Mouse (Mus musculus): ENCODE results near the gene Taf1c. TPM values are rescaled to one million over a fixed set of nuclear protein-coding genes. Genes with fewer than 3 reads are reported as not detected.

Taf1c gene
- polyA plus RNA-seq, 1 experiment: 109 TPM

DNA sequence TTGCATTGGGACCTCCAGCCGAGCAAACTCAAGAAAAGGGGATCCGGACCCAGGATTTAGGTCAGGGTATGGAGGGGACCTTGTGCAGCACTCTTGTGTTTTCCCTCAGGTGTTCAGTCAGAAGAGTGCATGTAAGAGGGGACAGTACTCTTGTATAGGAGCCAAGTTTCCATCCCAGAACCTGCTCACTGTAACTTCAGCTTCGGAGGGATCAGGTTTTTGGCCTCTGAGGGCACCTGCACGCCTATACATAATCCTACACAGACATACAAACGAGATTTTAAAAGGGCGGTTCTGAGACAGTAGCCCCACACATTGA is 45.7 kb downstream of the Taf1c start:
- WGBS: 74% methylated on average over 6 of the region's 6 CpGs
- Histone ChIP-seq H3K36me3 (ENCODE audit: control insufficient read depth, insufficient read depth, low read length) (peaks cover 20% of the 10 kb centered on the region), H3K4me1 (replicated peaks; ENCODE audit: control insufficient read depth, insufficient read depth, low read length) (peaks cover 59% of the 10 kb centered on the region), H3K27me3 (ENCODE audit: control insufficient read depth, insufficient read depth, low read length) (no peaks in the 10 kb centered on the region), H3K27ac (ENCODE audit: control insufficient read depth, insufficient read depth, low read length) (peak overlapping the region; percentile 86), H3K4me3 (ENCODE audit: control insufficient read depth, insufficient read depth, low read length) (peak overlapping the region; percentile 27)
- TF ChIP-seq POLR2A (IDR thresholded peaks at IDR 0.05; ENCODE audit: control insufficient read depth, extremely low read depth, insufficient read depth, low read length, poor library complexity): no peak
- DNase-seq: no peak

DNA sequence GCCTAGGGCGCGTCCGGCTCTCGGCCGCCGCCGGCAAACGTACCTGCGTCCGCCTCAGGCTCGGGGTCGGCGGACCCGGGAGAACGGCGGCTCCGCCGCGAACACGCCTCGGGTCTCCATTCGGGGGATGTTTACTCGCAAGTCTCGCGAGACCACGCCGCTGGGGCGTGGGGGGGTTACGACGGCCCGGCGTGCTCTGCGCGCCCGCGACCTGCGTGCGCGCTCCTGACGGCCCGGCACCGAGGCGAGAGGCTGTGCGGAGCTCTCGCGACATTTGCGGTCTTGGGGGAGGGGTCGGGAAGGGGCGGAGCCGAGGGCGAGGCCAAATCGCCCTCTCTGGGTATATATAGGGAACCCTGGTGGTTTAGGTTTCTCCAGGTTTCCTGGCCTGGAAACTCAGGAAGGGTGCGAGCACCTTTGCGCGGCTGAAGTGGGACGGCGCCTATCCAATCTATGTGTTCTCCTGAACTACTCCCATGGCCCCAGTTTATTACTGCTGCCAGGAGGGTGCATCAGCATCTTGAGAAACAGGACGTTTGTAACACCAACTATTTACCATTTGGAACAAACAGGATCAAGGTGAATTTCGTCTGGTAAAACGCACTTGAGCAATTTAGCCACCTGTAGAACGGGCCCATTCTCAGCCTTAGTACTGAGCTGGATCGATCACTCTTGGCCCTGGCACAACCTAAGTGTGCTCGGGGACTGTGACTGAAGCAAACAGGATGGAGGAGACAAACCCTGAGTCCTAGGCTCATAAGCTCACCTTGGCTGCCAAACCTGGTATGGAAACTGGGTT is 46.2 kb downstream of the Taf1c start, which contains the start of gene Mbtps1:
Gene Mbtps1, minus strand, starts transcription at position 133 of the 799 bp plus-strand sequence.
- Histone ChIP-seq H3K27ac (ENCODE audit: control insufficient read depth, insufficient read depth, low read length) (peak within 1 kb of the TSS; percentile 86), H3K4me3 (ENCODE audit: control insufficient read depth, insufficient read depth, low read length) (peak within 1 kb of the TSS; percentile 58), H3K4me1 (replicated peaks; ENCODE audit: control insufficient read depth, insufficient read depth, low read length) (peaks cover 54% of the 10 kb centered on the region), H3K27me3 (ENCODE audit: control insufficient read depth, insufficient read depth, low read length) (no peaks in the 10 kb centered on the region), H3K36me3 (ENCODE audit: control insufficient read depth, insufficient read depth, low read length) (peaks cover 19% of the 10 kb centered on the region)
- peak; percentile 99 for DNase-seq
- 3% methylated on average over 63 of the region's 63 CpGs for WGBS
- TF ChIP-seq CTCF (IDR thresholded peaks at IDR 0.05; ENCODE audit: borderline replicate concordance, control insufficient read depth, extremely low read depth, insufficient read depth, low read length, poor library complexity): peak; percentile 50; the same call in 1 of the 2 replicates
- TF ChIP-seq POLR2A (IDR thresholded peaks at IDR 0.05; ENCODE audit: control insufficient read depth, extremely low read depth, insufficient read depth, low read length, poor library complexity): peak; percentile 97

DNA sequence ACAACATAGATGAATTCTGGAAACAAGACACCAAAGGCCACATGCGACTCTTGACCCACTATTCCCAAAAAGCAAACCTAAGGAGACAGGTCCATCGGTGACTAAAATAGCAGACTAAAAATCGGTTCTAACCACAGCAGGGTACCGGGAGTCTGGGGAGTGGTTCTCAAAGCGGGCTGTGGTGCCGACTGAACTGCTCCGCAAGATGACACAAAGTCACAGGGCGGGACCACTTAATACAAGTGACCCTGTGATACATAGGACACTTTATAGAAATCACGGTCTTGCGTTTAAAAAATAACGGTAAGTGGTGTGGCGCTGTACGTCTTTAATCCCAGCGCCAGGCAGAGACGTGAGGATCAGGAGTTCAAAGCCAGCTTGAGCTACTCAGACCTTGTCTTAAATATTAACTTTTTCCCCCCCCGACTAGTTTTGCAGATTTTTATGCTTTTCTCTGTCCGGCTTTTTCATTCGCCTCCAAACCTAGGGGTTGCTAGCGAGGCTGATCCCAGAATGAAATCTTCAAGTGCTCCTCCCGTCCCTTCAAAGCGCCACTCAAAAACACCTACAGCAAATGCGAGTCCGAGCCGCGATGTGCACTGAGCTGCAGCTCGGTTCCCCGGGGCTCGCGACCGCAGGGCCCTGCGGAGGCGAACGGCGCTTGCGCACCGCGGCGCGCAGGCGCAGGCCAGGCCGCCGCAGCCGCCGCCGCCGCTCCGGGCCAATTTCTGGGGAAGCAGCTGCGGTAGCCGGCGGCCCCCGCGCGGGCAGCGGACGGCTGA is 47.0 kb downstream of the Taf1c start:
- peak; percentile 69; the same call in 1 of the 2 replicates for TF ChIP-seq POLR2A (IDR thresholded peaks at IDR 0.05; ENCODE audit: control insufficient read depth, extremely low read depth, insufficient read depth, low read length, poor library complexity)
- no peak for TF ChIP-seq CTCF (IDR thresholded peaks at IDR 0.05; ENCODE audit: borderline replicate concordance, control insufficient read depth, extremely low read depth, insufficient read depth, low read length, poor library complexity)
- peaks cover 46% of the 10 kb centered on the region for H3K4me1 ChIP-seq (replicated peaks; ENCODE audit: control insufficient read depth, insufficient read depth, low read length)

DNA sequence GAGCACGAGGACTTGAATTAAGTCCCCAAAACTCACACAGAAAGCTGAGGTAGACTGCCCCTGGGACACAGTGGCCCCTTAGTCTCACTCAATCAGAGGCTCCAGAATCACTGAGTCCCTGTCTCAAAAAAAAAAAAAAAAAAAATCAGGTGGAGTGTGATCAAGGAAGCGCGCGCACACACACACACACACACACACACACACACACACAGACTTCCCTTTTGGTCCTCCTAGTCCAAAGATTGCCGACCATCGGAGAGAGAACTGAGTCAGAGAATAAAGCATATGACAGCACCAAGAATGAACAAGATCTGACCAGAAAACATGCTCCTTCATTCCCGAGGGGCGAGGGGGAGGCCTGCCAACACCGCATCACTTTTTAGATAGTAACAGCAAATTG is 47.9 kb downstream of the Taf1c start:
- peak overlapping the region; percentile 30 for H3K4me3 ChIP-seq (ENCODE audit: control insufficient read depth, insufficient read depth, low read length)
- peaks cover 42% of the 10 kb centered on the region for H3K4me1 ChIP-seq (replicated peaks; ENCODE audit: control insufficient read depth, insufficient read depth, low read length)
- TF ChIP-seq POLR2A (IDR thresholded peaks at IDR 0.05; ENCODE audit: control insufficient read depth, extremely low read depth, insufficient read depth, low read length, poor library complexity) (no peak), CTCF (IDR thresholded peaks at IDR 0.05; ENCODE audit: borderline replicate concordance, control insufficient read depth, extremely low read depth, insufficient read depth, low read length, poor library complexity) (no peak)

More for the DNA sequence above, 47.0 kb downstream of the Taf1c start:
- no peak for DNase-seq
- H3K27me3 ChIP-seq (ENCODE audit: control insufficient read depth, insufficient read depth, low read length): no peaks in the 10 kb centered on the region
- H3K27ac ChIP-seq (ENCODE audit: control insufficient read depth, insufficient read depth, low read length): peak overlapping the region; percentile 77
- H3K4me3 ChIP-seq (ENCODE audit: control insufficient read depth, insufficient read depth, low read length): peak overlapping the region; percentile 58
- under 1% methylated on average over 55 of the region's 55 CpGs for WGBS
- peaks cover 12% of the 10 kb centered on the region for H3K36me3 ChIP-seq (ENCODE audit: control insufficient read depth, insufficient read depth, low read length)

DNA sequence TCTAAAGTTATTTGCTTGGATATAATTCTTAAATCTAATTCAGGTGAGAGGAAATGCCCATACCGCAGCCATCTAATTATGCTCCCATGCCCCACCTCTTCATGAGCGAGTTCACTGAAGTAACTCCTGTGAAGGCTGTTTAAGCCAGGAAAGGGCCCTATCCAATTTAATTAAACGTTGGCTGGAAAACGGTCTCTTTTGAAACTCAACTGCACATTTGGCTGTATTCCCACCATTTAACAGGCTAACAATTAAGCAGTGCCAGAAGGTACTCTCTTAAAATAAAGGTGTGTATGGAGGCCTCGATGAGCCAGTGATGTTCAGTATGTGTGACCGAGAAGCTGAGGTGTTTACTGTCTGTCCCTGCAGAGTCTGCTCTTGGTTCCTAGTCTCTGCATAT is 49.2 kb downstream of the Taf1c start:
- no peak for DNase-seq
- Histone ChIP-seq H3K27ac (ENCODE audit: control insufficient read depth, insufficient read depth, low read length) (no peak overlapping the region), H3K4me1 (replicated peaks; ENCODE audit: control insufficient read depth, insufficient read depth, low read length) (peaks cover 42% of the 10 kb centered on the region), H3K27me3 (ENCODE audit: control insufficient read depth, insufficient read depth, low read length) (no peaks in the 10 kb centered on the region), H3K4me3 (ENCODE audit: control insufficient read depth, insufficient read depth, low read length) (no peak overlapping the region), H3K36me3 (ENCODE audit: control insufficient read depth, insufficient read depth, low read length) (no peaks in the 10 kb centered on the region)
- 85% methylated on average over 6 of the region's 6 CpGs for WGBS
- TF ChIP-seq CTCF (IDR thresholded peaks at IDR 0.05; ENCODE audit: borderline replicate concordance, control insufficient read depth, extremely low read depth, insufficient read depth, low read length, poor library complexity) (no peak), POLR2A (IDR thresholded peaks at IDR 0.05; ENCODE audit: control insufficient read depth, extremely low read depth, insufficient read depth, low read length, poor library complexity) (no peak)

More for the DNA sequence above, 47.9 kb downstream of the Taf1c start:
- H3K27me3 ChIP-seq (ENCODE audit: control insufficient read depth, insufficient read depth, low read length): no peaks in the 10 kb centered on the region
- WGBS: 28% methylated on average over 9 of the region's 9 CpGs
- H3K27ac ChIP-seq (ENCODE audit: control insufficient read depth, insufficient read depth, low read length): no peak overlapping the region
- peaks cover 3% of the 10 kb centered on the region for H3K36me3 ChIP-seq (ENCODE audit: control insufficient read depth, insufficient read depth, low read length)
- no peak for DNase-seq

DNA sequence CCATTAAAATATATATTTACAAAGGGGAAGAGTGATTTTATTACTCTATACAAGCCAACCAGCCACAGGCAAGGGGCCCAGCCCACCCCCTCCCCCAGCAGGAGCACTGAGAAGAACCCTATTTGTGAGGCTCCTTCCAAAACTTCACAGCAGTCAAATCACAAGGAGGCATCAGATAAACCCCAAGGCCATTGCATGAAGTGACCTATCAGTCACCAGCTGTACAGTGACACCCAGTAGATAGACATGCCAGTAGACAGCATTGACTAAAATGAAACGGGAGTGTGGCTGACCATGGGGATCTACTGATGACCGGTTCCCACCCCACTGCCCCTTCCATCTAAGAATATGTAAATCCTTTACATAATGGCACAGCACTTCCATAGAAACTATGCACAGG is 52.1 kb downstream of the Taf1c start:
- H3K4me3 ChIP-seq (ENCODE audit: control insufficient read depth, insufficient read depth, low read length): no peak overlapping the region
- DNase-seq: no peak
- no peaks in the 10 kb centered on the region for H3K36me3 ChIP-seq (ENCODE audit: control insufficient read depth, insufficient read depth, low read length)
- peaks cover 43% of the 10 kb centered on the region for H3K4me1 ChIP-seq (replicated peaks; ENCODE audit: control insufficient read depth, insufficient read depth, low read length)
- no peaks in the 10 kb centered on the region for H3K27me3 ChIP-seq (ENCODE audit: control insufficient read depth, insufficient read depth, low read length)
- WGBS: 93% methylated on average over 2 of the region's 2 CpGs
- no peak overlapping the region for H3K27ac ChIP-seq (ENCODE audit: control insufficient read depth, insufficient read depth, low read length)
- no peak for TF ChIP-seq POLR2A (IDR thresholded peaks at IDR 0.05; ENCODE audit: control insufficient read depth, extremely low read depth, insufficient read depth, low read length, poor library complexity)
- no peak for TF ChIP-seq CTCF (IDR thresholded peaks at IDR 0.05; ENCODE audit: borderline replicate concordance, control insufficient read depth, extremely low read depth, insufficient read depth, low read length, poor library complexity)
